Mouse (Mus musculus) midbrain, embryonic 15.5 days (tissue): ENCODE results near the gene Pycr2. TPM values are rescaled to one million over a fixed set of nuclear protein-coding genes. Genes with fewer than 3 reads are reported as not detected.

Experiments
- ATAC-seq: fragments of 200-750 bp; cut with Nextera tagmentation; replicated peaks from 2 replicates; pipeline ENCODE4 v1.8.0; 2017; ENCODE audit warnings: moderate TSS enrichment
- H3K27ac ChIP-seq: fragments of 300-500 bp; sonication (generic); 2 replicates; pipeline ENCODE4 v1.5.1; 2015; ENCODE audit warnings: mild to moderate bottlenecking, inconsistent platforms
- H3K27me3 ChIP-seq: fragments of 300-500 bp; sonication (generic); replicated peaks from 2 replicates; pipeline ENCODE4 v1.6.1; 2015; ENCODE audit warnings: inconsistent platforms
- H3K36me3 ChIP-seq: fragments of 300-500 bp; sonication (generic); replicated peaks from 2 replicates; pipeline ENCODE4 v1.6.1; 2015; ENCODE audit warnings: inconsistent platforms
- H3K4me1 ChIP-seq: fragments of 300-500 bp; sonication (generic); 2 replicates; pipeline ENCODE4 v1.6.1; 2015; ENCODE audit warnings: inconsistent platforms
- H3K4me2 ChIP-seq: fragments of 300-500 bp; sonication (generic); 2 replicates; pipeline ENCODE4 v1.6.1; 2015; ENCODE audit warnings: inconsistent platforms, mild to moderate bottlenecking, moderate library complexity
- H3K4me3 ChIP-seq: fragments of 300-500 bp; sonication (generic); 2 replicates; pipeline ENCODE4 v1.5.1; 2015; ENCODE audit warnings: mild to moderate bottlenecking, inconsistent platforms
- H3K9ac ChIP-seq: fragments of 300-500 bp; sonication (generic); 2 replicates; pipeline ENCODE4 v1.6.1; 2015; ENCODE audit warnings: mild to moderate bottlenecking, inconsistent platforms
- H3K9me3 ChIP-seq: fragments of 300-500 bp; sonication (generic); 2 replicates; pipeline ENCODE4 v1.6.1; 2016; ENCODE audit warnings: inconsistent platforms
- WGBS: fragments of 180-500 bp; shearing (Covaris S2); methylation state at CpG from one replicate; pipeline ENCODE4 v1.1.7; 2015; ENCODE audit warnings: mixed read lengths; 5-methylcytosine and 5-hydroxymethylcytosine counted together
- polyA plus RNA-seq: library from polyadenylated mRNA; unstranded; fragments of >200 nt; fragmentation: Nextera tagmentation; extraction: Ambion mirVana; gene quantifications from 2 replicates; pipeline ENCODE4 v1.2.1, GENCODE M21; 2015

Gene Pycr2
- polyA plus RNA-seq, 1 experiment from 2014 or later, result 76.7 TPM

- H3K27me3 ChIP-seq, result no peaks in the 10 kb centered on the region
- no peak for ATAC-seq
- 0 out of 2 replicates have a peak overlapping the region, but pooled peaks have one; percentile 89 for H3K4me2 ChIP-seq
- WGBS, result 93% methylated on average over 24 of the region's 24 CpGs
- peaks cover 6% of the 10 kb centered on the region; the same call in 1 of the 2 replicates for H3K36me3 ChIP-seq
- no peak overlapping the region for H3K4me3 ChIP-seq
- H3K9me3 ChIP-seq, result no peaks in the 10 kb centered on the region
- peaks cover 23% of the 10 kb centered on the region for H3K4me1 ChIP-seq
- H3K27ac ChIP-seq, result no peak overlapping the region
- no peak overlapping the region for H3K9ac ChIP-seq
These were observed 2.5 kb downstream of the Pycr2 start for GRCm38 (mm10) chr1:180906461-180907147.

GRCm38 (mm10) chr1:180911138-180911537, 7.0 kb downstream of the Pycr2 start:
- Histone ChIP-seq H3K9me3 (no peaks in the 10 kb centered on the region), H3K27me3 (no peaks in the 10 kb centered on the region), H3K4me2 (no peak overlapping the region), H3K27ac (no peak overlapping the region), H3K9ac (no peak overlapping the region), H3K36me3 (peaks cover 6% of the 10 kb centered on the region; the same call in 1 of the 2 replicates), H3K4me1 (peaks cover 4% of the 10 kb centered on the region), H3K4me3 (no peak overlapping the region)
- 56% methylated on average over 8 of the region's 8 CpGs for WGBS
- no peak for ATAC-seq

GRCm38 (mm10) chr1:180911653-180912287, 7.7 kb downstream of the Pycr2 start:
- Histone ChIP-seq H3K9ac (no peak overlapping the region), H3K4me3 (no peak overlapping the region), H3K4me2 (no peak overlapping the region), H3K27ac (no peak overlapping the region), H3K9me3 (no peaks in the 10 kb centered on the region), H3K36me3 (peaks cover 6% of the 10 kb centered on the region; the same call in 1 of the 2 replicates), H3K27me3 (no peaks in the 10 kb centered on the region), H3K4me1 (no peaks in the 10 kb centered on the region)
- WGBS, result 70% methylated on average over 20 of the region's 20 CpGs
- ATAC-seq, result no peak

GRCm38 (mm10) chr1:180912792-180913191, 8.7 kb downstream of the Pycr2 start:
- Histone ChIP-seq H3K27me3 (no peaks in the 10 kb centered on the region), H3K27ac (no peak overlapping the region), H3K9me3 (no peaks in the 10 kb centered on the region), H3K4me2 (no peak overlapping the region), H3K9ac (no peak overlapping the region), H3K4me3 (no peak overlapping the region), H3K4me1 (no peaks in the 10 kb centered on the region), H3K36me3 (0 out of 2 replicates have a peak, but pooled peaks cover under 1% of the 10 kb centered on the region)
- no peak for ATAC-seq
- WGBS, result 88% methylated on average over 5 of the region's 5 CpGs

GRCm38 (mm10) chr1:180913797-180914196, 9.7 kb downstream of the Pycr2 start:
- no peak overlapping the region for H3K9ac ChIP-seq
- WGBS, result 73% methylated on average over 4 of the region's 4 CpGs
- H3K27ac ChIP-seq, result no peak overlapping the region
- no peaks in the 10 kb centered on the region for H3K9me3 ChIP-seq
- H3K27me3 ChIP-seq, result no peaks in the 10 kb centered on the region
- no peaks in the 10 kb centered on the region for H3K4me1 ChIP-seq
- H3K4me3 ChIP-seq, result no peak overlapping the region
- ATAC-seq, result no peak
- no peak overlapping the region for H3K4me2 ChIP-seq
- H3K36me3 ChIP-seq, result no peaks in the 10 kb centered on the region

- Histone ChIP-seq H3K9me3 (no peaks in the 10 kb centered on the region), H3K27ac (no peak overlapping the region), H3K4me2 (no peak overlapping the region), H3K4me3 (no peak overlapping the region), H3K9ac (no peak overlapping the region), H3K36me3 (no peaks in the 10 kb centered on the region), H3K27me3 (no peaks in the 10 kb centered on the region), H3K4me1 (no peaks in the 10 kb centered on the region)
- ATAC-seq, result no peak
- 86% methylated on average over 11 of the region's 11 CpGs for WGBS
These were observed 12.3 kb downstream of the Pycr2 start for GRCm38 (mm10) chr1:180916425-180916824.

GRCm38 (mm10) chr1:180917053-180917452, 13.0 kb downstream of the Pycr2 start:
- Histone ChIP-seq H3K4me3 (no peak overlapping the region), H3K4me1 (no peaks in the 10 kb centered on the region), H3K36me3 (no peaks in the 10 kb centered on the region), H3K9ac (no peak overlapping the region), H3K9me3 (no peaks in the 10 kb centered on the region), H3K27ac (no peak overlapping the region), H3K4me2 (no peak overlapping the region), H3K27me3 (no peaks in the 10 kb centered on the region)
- ATAC-seq, result no peak
- 82% methylated on average over 1 of the region's 1 CpGs for WGBS

GRCm38 (mm10) chr1:180919686-180920085, 15.6 kb downstream of the Pycr2 start:
- ATAC-seq, result no peak
- no peaks in the 10 kb centered on the region for H3K36me3 ChIP-seq
- 33% methylated on average over 8 of the region's 8 CpGs for WGBS
- no peak overlapping the region for H3K4me2 ChIP-seq
- no peak overlapping the region for H3K27ac ChIP-seq
- H3K4me1 ChIP-seq, result no peaks in the 10 kb centered on the region
- no peak overlapping the region for H3K4me3 ChIP-seq
- no peak overlapping the region for H3K9ac ChIP-seq
- H3K9me3 ChIP-seq, result no peaks in the 10 kb centered on the region
- no peaks in the 10 kb centered on the region for H3K27me3 ChIP-seq

GRCm38 (mm10) chr1:180922273-180923048, 18.4 kb downstream of the Pycr2 start:
- H3K4me1 ChIP-seq, result no peaks in the 10 kb centered on the region
- WGBS, result 78% methylated on average over 6 of the region's 6 CpGs
- H3K36me3 ChIP-seq, result no peaks in the 10 kb centered on the region
- no peaks in the 10 kb centered on the region for H3K9me3 ChIP-seq
- no peak overlapping the region for H3K9ac ChIP-seq
- H3K4me2 ChIP-seq, result no peak overlapping the region
- ATAC-seq, result no peak
- no peak overlapping the region for H3K27ac ChIP-seq
- H3K4me3 ChIP-seq, result no peak overlapping the region
- no peaks in the 10 kb centered on the region for H3K27me3 ChIP-seq

GRCm38 (mm10) chr1:180924737-180925136, 20.6 kb downstream of the Pycr2 start:
- H3K4me2 ChIP-seq, result no peak overlapping the region
- H3K4me3 ChIP-seq, result no peak overlapping the region
- H3K4me1 ChIP-seq, result no peaks in the 10 kb centered on the region
- H3K9me3 ChIP-seq, result no peaks in the 10 kb centered on the region
- H3K36me3 ChIP-seq, result no peaks in the 10 kb centered on the region
- H3K27me3 ChIP-seq, result no peaks in the 10 kb centered on the region
- no peak overlapping the region for H3K9ac ChIP-seq
- 42% methylated on average over 2 of the region's 2 CpGs for WGBS
- no peak for ATAC-seq
- H3K27ac ChIP-seq, result no peak overlapping the region

GRCm38 (mm10) chr1:180926286-180926685, 22.2 kb downstream of the Pycr2 start:
- WGBS, result 75% methylated on average over 4 of the region's 4 CpGs
- H3K27ac ChIP-seq, result no peak overlapping the region
- no peaks in the 10 kb centered on the region for H3K4me1 ChIP-seq
- H3K9me3 ChIP-seq, result no peaks in the 10 kb centered on the region
- no peak overlapping the region for H3K4me2 ChIP-seq
- H3K36me3 ChIP-seq, result no peaks in the 10 kb centered on the region
- H3K27me3 ChIP-seq, result no peaks in the 10 kb centered on the region
- no peak overlapping the region for H3K4me3 ChIP-seq
- no peak overlapping the region for H3K9ac ChIP-seq
- no peak for ATAC-seq

- Histone ChIP-seq H3K4me3 (no peak overlapping the region), H3K9ac (no peak overlapping the region), H3K36me3 (no peaks in the 10 kb centered on the region), H3K4me1 (0 out of 2 replicates have a peak, but pooled peaks cover 1% of the 10 kb centered on the region), H3K9me3 (no peaks in the 10 kb centered on the region), H3K27ac (no peak overlapping the region), H3K4me2 (no peak overlapping the region), H3K27me3 (peaks cover 9% of the 10 kb centered on the region)
- WGBS, result 72% methylated on average over 2 of the region's 2 CpGs
- no peak for ATAC-seq
These were observed 25.5 kb downstream of the Pycr2 start for GRCm38 (mm10) chr1:180929599-180929998.
